Mouse (Mus musculus) forebrain, embryonic 11.5 days (tissue): ENCODE measurements around the gene Noxred1. TPM values are rescaled to one million over a fixed set of nuclear protein-coding genes. Genes with fewer than 3 reads are reported as not detected.
A peak's percentile ranks its signal among the peaks of the same experiment; 100 is the strongest.
"Not testable (repeated sequence)": the region's sequence is repeated elsewhere in the genome, so short reads cannot be mapped to it uniquely, and the experiment has no call there.

ENCODE experiments used
- ATAC-seq: fragments of 200-750 bp; cut with Nextera tagmentation; replicated peaks from 2 replicates; pipeline ENCODE4 v1.8.0; 2017; ENCODE audit warnings: moderate TSS enrichment; ENCODE audit not compliant: low FRiP score
- DNase-seq: peaks from one replicate; pipeline ENCODE4 v3.0.0-alpha.2; 2017; ENCODE audit warnings: low spot score
- H3K27ac ChIP-seq: fragments of 300-500 bp; sonication (generic); 2 replicates; pipeline ENCODE4 v1.5.1; 2014; ENCODE audit warnings: low read depth, low read length
- H3K27me3 ChIP-seq: fragments of 300-500 bp; sonication (generic); 2 replicates; pipeline ENCODE4 v1.6.1; 2014; ENCODE audit warnings: mild to moderate bottlenecking, low read length, mixed read lengths; ENCODE audit not compliant: control insufficient read depth, insufficient read depth
- H3K36me3 ChIP-seq: fragments of 300-500 bp; sonication (generic); 2 replicates; pipeline ENCODE4 v1.6.1; 2014; ENCODE audit warnings: mild to moderate bottlenecking, low read length, moderate library complexity, mixed read lengths; ENCODE audit not compliant: control insufficient read depth, insufficient read depth
- H3K4me1 ChIP-seq: fragments of 300-500 bp; sonication (generic); replicated peaks from 2 replicates; pipeline ENCODE4 v1.6.1; 2014; ENCODE audit warnings: low read length, mixed read lengths; ENCODE audit not compliant: control insufficient read depth, insufficient read depth
- H3K4me2 ChIP-seq: fragments of 300-500 bp; sonication (generic); 2 replicates; pipeline ENCODE4 v1.6.1; 2014; ENCODE audit warnings: low read depth, mild to moderate bottlenecking, low read length, moderate library complexity, mixed read lengths; ENCODE audit not compliant: severe bottlenecking
- H3K4me3 ChIP-seq: fragments of 300-500 bp; sonication (generic); 2 replicates; pipeline ENCODE4 v1.5.1; 2014; ENCODE audit warnings: low read depth, low read length
- H3K9ac ChIP-seq: fragments of 300-500 bp; sonication (generic); 2 replicates; pipeline ENCODE4 v1.6.1; 2014; ENCODE audit warnings: low read length
- H3K9me3 ChIP-seq: fragments of 300-500 bp; sonication (generic); 2 replicates; pipeline ENCODE4 v1.6.1; 2016; ENCODE audit warnings: low read length, mixed read lengths; ENCODE audit not compliant: control insufficient read depth
- WGBS: fragments of 180-500 bp; shearing (Covaris S2); extraction: QIAGEN DNeasy Blood & Tissue Kit; methylation state at CpG from one replicate; pipeline ENCODE4 v1.1.7; 2014; 5-methylcytosine and 5-hydroxymethylcytosine counted together
- polyA plus RNA-seq: library from polyadenylated mRNA; unstranded; fragments of >200 nt; fragmentation: Nextera tagmentation; extraction: Ambion mirVana; gene quantifications from 2 replicates; pipeline ENCODE4 v1.2.1, GENCODE M21; 2014

The Noxred1 gene
- polyA plus RNA-seq, 1 experiment from 2014 or later, result 1.1 TPM

- Histone ChIP-seq H3K27ac (no peak overlapping the region), H3K4me2 (no peak overlapping the region), H3K4me1 (no peaks in the 10 kb centered on the region), H3K4me3 (no peak overlapping the region), H3K27me3 (no peaks in the 10 kb centered on the region), H3K9me3 (no peaks in the 10 kb centered on the region), H3K36me3 (no peaks in the 10 kb centered on the region), H3K9ac (no peak overlapping the region)
- DNase-seq (no peak), ATAC-seq (no peak)
These were observed 20.9 kb downstream of the Noxred1 start for GRCm38 (mm10) chr12:87217596-87217995.

- H3K27me3 ChIP-seq, result no peaks in the 10 kb centered on the region
- DNase-seq, result no peak
- no peak overlapping the region for H3K9ac ChIP-seq
- no peak overlapping the region for H3K4me2 ChIP-seq
- no peaks in the 10 kb centered on the region for H3K4me1 ChIP-seq
- WGBS, result 69% methylated on average over 2 of the region's 2 CpGs
- H3K27ac ChIP-seq, result no peak overlapping the region
- no peaks in the 10 kb centered on the region for H3K36me3 ChIP-seq
- no peak overlapping the region for H3K4me3 ChIP-seq
- no peaks in the 10 kb centered on the region for H3K9me3 ChIP-seq
- ATAC-seq, result no peak
These were observed 22.5 kb downstream of the Noxred1 start for GRCm38 (mm10) chr12:87216053-87216452.

GRCm38 (mm10) chr12:87212844-87213606 lies 25.5 kb downstream of the Noxred1 start:
- no peak overlapping the region for H3K27ac ChIP-seq
- H3K4me1 ChIP-seq, result no peaks in the 10 kb centered on the region
- DNase-seq (no peak), ATAC-seq (no peak)
- no peak overlapping the region for H3K4me3 ChIP-seq
- H3K9me3 ChIP-seq, result no peaks in the 10 kb centered on the region
- WGBS, result 66% methylated on average over 2 of the region's 2 CpGs
- no peak overlapping the region for H3K9ac ChIP-seq
- no peaks in the 10 kb centered on the region for H3K27me3 ChIP-seq
- no peak overlapping the region for H3K4me2 ChIP-seq
- no peaks in the 10 kb centered on the region for H3K36me3 ChIP-seq

- WGBS, result 92% methylated on average over 5 of the region's 5 CpGs
- H3K36me3 ChIP-seq, H3K9me3 ChIP-seq, H3K4me1 ChIP-seq, ATAC-seq, H3K27me3 ChIP-seq, H3K27ac ChIP-seq, H3K4me2 ChIP-seq, H3K9ac ChIP-seq, DNase-seq, H3K4me3 ChIP-seq: not testable (repeated sequence)
These were observed 32.7 kb downstream of the Noxred1 start for GRCm38 (mm10) chr12:87205789-87206188.

- no peaks in the 10 kb centered on the region for H3K9me3 ChIP-seq
- no peaks in the 10 kb centered on the region for H3K36me3 ChIP-seq
- 70% methylated on average over 5 of the region's 5 CpGs for WGBS
- H3K4me1 ChIP-seq, result peaks cover 8% of the 10 kb centered on the region; the same call in 1 of the 2 replicates
- H3K9ac ChIP-seq, result no peak overlapping the region
- no peak overlapping the region for H3K27ac ChIP-seq
- no peaks in the 10 kb centered on the region for H3K27me3 ChIP-seq
- DNase-seq (no peak), ATAC-seq (no peak)
- H3K4me3 ChIP-seq, result no peak overlapping the region
- H3K4me2 ChIP-seq, result no peak overlapping the region
These were observed 36.8 kb downstream of the Noxred1 start for GRCm38 (mm10) chr12:87201694-87202093.

- DNase-seq, result peak; percentile 89
- ATAC-seq, result peak; percentile 95
- WGBS, result under 1% methylated on average over 51 of the region's 70 CpGs
- Histone ChIP-seq H3K9me3 (no peaks in the 10 kb centered on the region), H3K36me3 (no peaks in the 10 kb centered on the region), H3K27ac (peak within 1 kb of the TSS; percentile 79), H3K4me2 (peak within 1 kb of the TSS; percentile 90), H3K4me3 (peak within 1 kb of the TSS; percentile 82), H3K27me3 (no peaks in the 10 kb centered on the region), H3K9ac (peak within 1 kb of the TSS; percentile 85), H3K4me1 (peaks cover 8% of the 10 kb centered on the region; the same call in 1 of the 2 replicates)
These were observed 38.5 kb downstream of the Noxred1 start, which contains the start of gene Tmed8 for GRCm38 (mm10) chr12:87199973-87200586. Gene Tmed8 (minus strand): TSS chr12:87200454.

GRCm38 (mm10) chr12:87199206-87199972 lies 39.1 kb downstream of the Noxred1 start, which contains the start of gene Samd15:
Gene Samd15 (plus strand): TSS chr12:87199723.
- Histone ChIP-seq H3K4me3 (peak within 1 kb of the TSS; percentile 82), H3K9ac (peak within 1 kb of the TSS; percentile 85), H3K27ac (peak within 1 kb of the TSS; percentile 79), H3K36me3 (no peaks in the 10 kb centered on the region), H3K27me3 (no peaks in the 10 kb centered on the region), H3K4me2 (peak within 1 kb of the TSS; percentile 90), H3K9me3 (no peaks in the 10 kb centered on the region), H3K4me1 (peaks cover 8% of the 10 kb centered on the region; the same call in 1 of the 2 replicates)
- peak; percentile 59 for ATAC-seq
- DNase-seq, result no peak
- 1% methylated on average over 38 of the region's 38 CpGs for WGBS

- H3K9me3 ChIP-seq, result no peaks in the 10 kb centered on the region
- peak overlapping the region; percentile 82 for H3K4me3 ChIP-seq
- 61% methylated on average over 6 of the region's 6 CpGs for WGBS
- no peak overlapping the region for H3K27ac ChIP-seq
- ATAC-seq, result no peak
- no peaks in the 10 kb centered on the region for H3K36me3 ChIP-seq
- H3K27me3 ChIP-seq, result no peaks in the 10 kb centered on the region
- peaks cover 8% of the 10 kb centered on the region; the same call in 1 of the 2 replicates for H3K4me1 ChIP-seq
- H3K9ac ChIP-seq, result peak overlapping the region; percentile 85
- no peak for DNase-seq
- peak overlapping the region; percentile 90 for H3K4me2 ChIP-seq
These were observed 39.7 kb downstream of the Noxred1 start for GRCm38 (mm10) chr12:87198792-87199191.
